Mouse (Mus musculus): ENCODE data around the gene Pik3r6. TPM values are rescaled to one million over a fixed set of nuclear protein-coding genes. Genes with fewer than 3 reads are reported as not detected.

Pik3r6 gene
- total and polyA plus RNA-seq, 2 experiments from 2014 or later = 1.2 to 1.8 TPM

GRCm38 (mm10) chr11:68483213-68483612 lies 19.6 kb upstream of the Pik3r6 start:
- H3K27me3 ChIP-seq (ENCODE audit: insufficient read depth, low read length) = no peaks in the 10 kb centered on the region
- no peaks in the 10 kb centered on the region for H3K36me3 ChIP-seq (ENCODE audit: insufficient read depth, low read length)
- no peaks in the 10 kb centered on the region for H3K9me3 ChIP-seq (ENCODE audit: low read length)
- 80% methylated on average over 6 of the region's 6 CpGs for WGBS
- H3K4me1 ChIP-seq (ENCODE audit: insufficient read depth, low read length) = no peaks in the 10 kb centered on the region
- no peak overlapping the region for H3K4me2 ChIP-seq (ENCODE audit: low read depth, low read length, poor library complexity, severe bottlenecking)
- H3K9ac ChIP-seq (replicated peaks; ENCODE audit: low read length, poor library complexity, severe bottlenecking) = no peak overlapping the region
- ATAC-seq (ENCODE audit: low FRiP score) (no peak), DNase-seq (ENCODE audit: low spot score) (no peak)
- TF ChIP-seq CTCF (IDR thresholded peaks at IDR 0.05) = no peak
- H3K4me3 ChIP-seq (ENCODE audit: low read depth, low read length) = no peak overlapping the region
- no peak overlapping the region for H3K27ac ChIP-seq (ENCODE audit: low read depth, low read length)

DNA sequence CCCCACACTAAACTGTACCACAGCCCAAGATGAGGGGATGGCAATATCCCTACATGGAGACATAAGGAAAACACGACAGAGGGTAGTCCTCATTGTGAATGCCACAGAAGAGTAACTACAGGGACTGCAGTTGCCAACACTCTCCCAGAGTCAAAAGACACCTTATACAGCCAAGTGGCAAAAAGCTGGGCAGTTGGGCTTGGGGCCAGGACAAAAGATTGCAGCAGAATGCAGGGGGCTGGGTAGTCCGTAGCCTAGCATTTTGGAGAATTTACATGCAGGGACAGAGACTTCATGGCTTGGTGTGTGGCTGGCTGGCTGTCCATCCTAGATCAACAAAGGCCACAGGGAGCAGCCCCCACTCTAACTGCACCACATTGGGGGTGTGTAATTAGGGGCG lies 18.4 kb upstream of the Pik3r6 start:
- Histone ChIP-seq H3K9ac (replicated peaks; ENCODE audit: low read length, poor library complexity, severe bottlenecking) (no peak overlapping the region), H3K4me1 (ENCODE audit: insufficient read depth, low read length) (no peaks in the 10 kb centered on the region), H3K36me3 (ENCODE audit: insufficient read depth, low read length) (no peaks in the 10 kb centered on the region), H3K27me3 (ENCODE audit: insufficient read depth, low read length) (no peaks in the 10 kb centered on the region), H3K4me2 (ENCODE audit: low read depth, low read length, poor library complexity, severe bottlenecking) (no peak overlapping the region), H3K4me3 (ENCODE audit: low read depth, low read length) (no peak overlapping the region), H3K9me3 (ENCODE audit: low read length) (no peaks in the 10 kb centered on the region), H3K27ac (ENCODE audit: low read depth, low read length) (no peak overlapping the region)
- WGBS = 66% methylated on average over 3 of the region's 3 CpGs
- TF ChIP-seq CTCF (IDR thresholded peaks at IDR 0.05) = no peak
- DNase-seq (ENCODE audit: low spot score) (peak; percentile 27), ATAC-seq (ENCODE audit: low FRiP score) (no peak)

DNA sequence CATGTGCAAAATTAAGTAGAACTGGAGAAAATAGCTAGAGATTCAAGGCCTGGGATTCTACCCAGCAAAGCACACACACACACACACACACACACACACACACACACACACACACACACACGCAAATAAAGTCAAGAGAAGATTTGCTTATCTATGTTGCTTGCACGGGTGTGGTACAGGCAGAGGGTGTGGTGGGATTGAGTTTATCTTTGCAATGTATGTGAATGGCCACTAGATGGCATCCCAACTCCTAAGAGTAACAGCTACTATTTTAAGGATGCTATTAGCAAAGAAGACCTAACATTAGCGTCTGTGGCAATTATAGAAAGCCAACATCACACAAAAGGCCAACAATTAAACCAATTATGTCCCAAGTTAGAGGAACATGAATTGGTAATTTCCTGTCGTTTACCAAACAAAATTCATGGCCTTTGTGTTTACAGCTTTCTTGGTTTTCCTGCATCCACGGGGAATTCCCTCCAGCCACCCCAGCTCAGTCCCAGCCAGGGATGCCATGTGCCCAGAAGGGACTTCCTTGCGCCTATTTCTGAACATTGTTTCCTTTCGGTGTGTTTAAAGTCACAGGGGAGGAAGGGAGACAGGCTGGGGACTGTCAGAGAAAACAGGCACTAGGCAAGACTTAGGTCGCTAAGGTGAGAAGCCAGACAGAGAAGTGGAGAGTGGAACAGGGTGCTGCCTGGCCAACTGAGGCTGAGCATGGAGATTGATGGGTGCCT lies 17.4 kb upstream of the Pik3r6 start:
- no peak overlapping the region for H3K27ac ChIP-seq (ENCODE audit: low read depth, low read length)
- no peaks in the 10 kb centered on the region for H3K36me3 ChIP-seq (ENCODE audit: insufficient read depth, low read length)
- H3K4me3 ChIP-seq (ENCODE audit: low read depth, low read length) = no peak overlapping the region
- no peaks in the 10 kb centered on the region for H3K4me1 ChIP-seq (ENCODE audit: insufficient read depth, low read length)
- H3K9me3 ChIP-seq (ENCODE audit: low read length) = no peaks in the 10 kb centered on the region
- WGBS = 39% methylated on average over 8 of the region's 8 CpGs
- peak; percentile 94 for TF ChIP-seq CTCF (IDR thresholded peaks at IDR 0.05)
- H3K9ac ChIP-seq (replicated peaks; ENCODE audit: low read length, poor library complexity, severe bottlenecking) = no peak overlapping the region
- peak; percentile 81 for DNase-seq (ENCODE audit: low spot score)
- H3K27me3 ChIP-seq (ENCODE audit: insufficient read depth, low read length) = no peaks in the 10 kb centered on the region
- ATAC-seq (ENCODE audit: low FRiP score) = no peak
- H3K4me2 ChIP-seq (ENCODE audit: low read depth, low read length, poor library complexity, severe bottlenecking) = no peak overlapping the region

DNA sequence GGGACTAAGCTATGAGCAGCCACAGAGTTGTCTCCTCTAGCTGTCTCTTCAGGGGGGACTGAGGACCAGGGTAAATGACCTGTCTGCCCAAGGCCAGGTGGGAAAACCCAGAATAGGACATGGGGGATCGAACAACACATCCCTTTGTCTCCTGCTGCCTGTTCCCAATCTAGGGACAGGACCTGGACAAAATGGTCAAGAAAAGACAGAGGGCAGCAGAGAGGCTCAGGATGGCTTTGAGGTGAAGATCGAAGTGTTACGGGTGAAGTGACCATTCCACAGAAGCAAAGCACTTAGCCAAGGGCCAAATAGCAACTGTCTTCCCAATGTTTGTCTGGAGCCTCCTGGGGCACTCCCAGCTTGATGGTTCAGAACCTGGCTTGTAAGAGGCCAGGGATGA lies 16.7 kb upstream of the Pik3r6 start:
- Histone ChIP-seq H3K36me3 (ENCODE audit: insufficient read depth, low read length) (no peaks in the 10 kb centered on the region), H3K4me1 (ENCODE audit: insufficient read depth, low read length) (no peaks in the 10 kb centered on the region), H3K27me3 (ENCODE audit: insufficient read depth, low read length) (no peaks in the 10 kb centered on the region), H3K9ac (replicated peaks; ENCODE audit: low read length, poor library complexity, severe bottlenecking) (no peak overlapping the region), H3K4me2 (ENCODE audit: low read depth, low read length, poor library complexity, severe bottlenecking) (no peak overlapping the region), H3K9me3 (ENCODE audit: low read length) (no peaks in the 10 kb centered on the region), H3K27ac (ENCODE audit: low read depth, low read length) (no peak overlapping the region), H3K4me3 (ENCODE audit: low read depth, low read length) (no peak overlapping the region)
- TF ChIP-seq CTCF (IDR thresholded peaks at IDR 0.05) = peak; percentile 41
- no peak for ATAC-seq (ENCODE audit: low FRiP score)
- no peak for DNase-seq (ENCODE audit: low spot score)
- WGBS = 95% methylated on average over 3 of the region's 3 CpGs

DNA sequence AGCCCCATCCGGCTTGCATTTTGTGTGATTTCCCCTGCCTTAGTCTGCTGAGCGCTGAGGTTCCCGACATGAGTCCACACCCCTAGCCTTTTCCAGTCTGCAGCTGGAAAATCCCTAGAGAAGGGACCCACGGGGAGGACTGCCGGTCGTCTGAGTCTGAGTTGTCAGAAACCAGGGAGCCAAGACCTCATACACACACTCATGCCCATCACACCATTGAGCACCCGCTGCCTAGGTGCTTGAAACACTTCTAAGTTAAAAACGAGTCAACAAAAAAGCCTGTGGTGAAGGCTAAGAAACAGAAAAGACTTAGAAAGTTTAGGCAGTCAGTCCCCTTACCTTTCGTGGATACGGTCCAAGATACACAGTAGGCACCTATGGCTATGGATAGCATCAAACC lies 15.1 kb upstream of the Pik3r6 start:
- WGBS = 90% methylated on average over 10 of the region's 10 CpGs

GRCm38 (mm10) chr11:68488256-68488824 lies 14.5 kb upstream of the Pik3r6 start:
- no peaks in the 10 kb centered on the region for H3K27me3 ChIP-seq (ENCODE audit: insufficient read depth, low read length)
- no peak for TF ChIP-seq CTCF (IDR thresholded peaks at IDR 0.05)
- no peak overlapping the region for H3K4me3 ChIP-seq (ENCODE audit: low read depth, low read length)
- 77% methylated on average over 6 of the region's 6 CpGs for WGBS
- H3K9me3 ChIP-seq (ENCODE audit: low read length) = no peaks in the 10 kb centered on the region
- no peak overlapping the region for H3K9ac ChIP-seq (replicated peaks; ENCODE audit: low read length, poor library complexity, severe bottlenecking)
- no peak for ATAC-seq (ENCODE audit: low FRiP score)
- H3K36me3 ChIP-seq (ENCODE audit: insufficient read depth, low read length) = no peaks in the 10 kb centered on the region
- no peak for DNase-seq (ENCODE audit: low spot score)
- no peak overlapping the region for H3K4me2 ChIP-seq (ENCODE audit: low read depth, low read length, poor library complexity, severe bottlenecking)
- H3K27ac ChIP-seq (ENCODE audit: low read depth, low read length) = no peak overlapping the region
- no peaks in the 10 kb centered on the region for H3K4me1 ChIP-seq (ENCODE audit: insufficient read depth, low read length)

More for the DNA sequence above, 15.1 kb upstream of the Pik3r6 start:
- no peaks in the 10 kb centered on the region for H3K4me1 ChIP-seq (ENCODE audit: insufficient read depth, low read length)
- H3K9ac ChIP-seq (replicated peaks; ENCODE audit: low read length, poor library complexity, severe bottlenecking) = no peak overlapping the region
- H3K27ac ChIP-seq (ENCODE audit: low read depth, low read length) = no peak overlapping the region
- DNase-seq (ENCODE audit: low spot score) (no peak), ATAC-seq (ENCODE audit: low FRiP score) (no peak)
- no peak overlapping the region for H3K4me2 ChIP-seq (ENCODE audit: low read depth, low read length, poor library complexity, severe bottlenecking)
- H3K36me3 ChIP-seq (ENCODE audit: insufficient read depth, low read length) = no peaks in the 10 kb centered on the region
- no peak for TF ChIP-seq CTCF (IDR thresholded peaks at IDR 0.05)
- no peaks in the 10 kb centered on the region for H3K27me3 ChIP-seq (ENCODE audit: insufficient read depth, low read length)
- H3K9me3 ChIP-seq (ENCODE audit: low read length) = no peaks in the 10 kb centered on the region
- H3K4me3 ChIP-seq (ENCODE audit: low read depth, low read length) = no peak overlapping the region

All from midbrain, postnatal 0 days (tissue).